In genomic region chr19:12501370-12502347, GRCm38 (mm10) we compare ENCODE assay signal across 8 mouse cellular contexts. TPM values are rescaled to one million over a fixed set of nuclear protein-coding genes. Genes with fewer than 3 reads are reported as not detected.
DNase-seq lines count a peak whose midpoint lies in the region; ATAC-seq and TF ChIP-seq lines count a peak whose summit lies in the region.

TSS of gene Dtx4 (minus strand) at chr19:12501454.

- no peaks in the 10 kb centered on the region for H3K27me3 ChIP-seq in CH12.LX (replicated peaks)
- no peaks in the 10 kb centered on the region for H3K27me3 ChIP-seq in forebrain, embryonic 13.5 days
- no peaks in the 10 kb centered on the region; the same call in 1 of the 2 replicates for H3K27me3 ChIP-seq in liver, postnatal 0 days (ENCODE audit: insufficient read depth, low read length)
- no peaks in the 10 kb centered on the region for H3K27me3 ChIP-seq in neural tube, embryonic 14.5 days (ENCODE audit: control insufficient read depth, insufficient read depth, low read length)

- H3K9ac ChIP-seq in CH12.LX (ENCODE audit: insufficient read depth, low read depth) = peak within 1 kb of the TSS; percentile 80
- peak within 1 kb of the TSS; percentile 91 for H3K9ac ChIP-seq in forebrain, embryonic 13.5 days
- peak within 1 kb of the TSS; percentile 70 for H3K9ac ChIP-seq in liver, postnatal 0 days (replicated peaks)
- H3K9ac ChIP-seq in neural tube, embryonic 14.5 days (replicated peaks; ENCODE audit: low read depth, low read length) = peak within 1 kb of the TSS; percentile 95

- TF ChIP-seq EP300 in CH12.LX (IDR thresholded peaks at IDR 0.05; ENCODE audit: low read length) = no peak
- no peak for TF ChIP-seq EP300 in liver, postnatal 0 days (IDR thresholded peaks at IDR 0.05; ENCODE audit: low read depth)

- H3K27ac ChIP-seq in CH12.LX (ENCODE audit: insufficient read depth, low read depth) = peak within 1 kb of the TSS; percentile 71
- peak within 1 kb of the TSS; percentile 89 for H3K27ac ChIP-seq in forebrain, embryonic 13.5 days
- peak within 1 kb of the TSS; percentile 83 for H3K27ac ChIP-seq in liver, postnatal 0 days (ENCODE audit: low read depth)
- H3K27ac ChIP-seq in neural tube, embryonic 14.5 days (ENCODE audit: low read depth, low read length) = peak within 1 kb of the TSS; percentile 95

- DNase-seq in CH12.LX (ENCODE audit: extremely low read depth) = peak; percentile 98
- DNase-seq in c-Kit-positive CD71-positive TER-119-positive erythroid progenitor cells, embryonic 14.5 days (ENCODE audit: low spot score) = peak; percentile 68
- peak; percentile 94 to 97 for DNase-seq in heart, postnatal 10 days
- DNase-seq in large intestine, adult 2 months (ENCODE audit: low read depth, low spot score) = peak; percentile 99
- DNase-seq in liver, postnatal 0 days = peak; percentile 93
- peak; percentile 98 for DNase-seq in testis, postnatal 10 days (ENCODE audit: low spot score)

- H3K4me1 ChIP-seq in CH12.LX (ENCODE audit: control insufficient read depth in 1 of 2, insufficient read depth in 2 of 2) = peaks cover 5 to 31% of the 10 kb centered on the region in 2 experiments
- H3K4me1 ChIP-seq in forebrain, embryonic 13.5 days = peaks cover 31% of the 10 kb centered on the region
- H3K4me1 ChIP-seq in liver, postnatal 0 days (ENCODE audit: insufficient read depth) = peaks cover 6% of the 10 kb centered on the region
- peaks cover 9% of the 10 kb centered on the region; the same call in 1 of the 2 replicates for H3K4me1 ChIP-seq in neural tube, embryonic 14.5 days (ENCODE audit: control insufficient read depth, insufficient read depth, low read length)

- TF ChIP-seq CTCF in CH12.LX (conservative IDR thresholded peaks at IDR 0.05 in 1 of 2, IDR thresholded peaks at IDR 0.05 in 1 of 2; ENCODE audit: low read depth in 2 of 2, low read length in 2 of 2) = peak; percentile 63 to 96; a peak in 3 of 4 replicates
- peak; percentile 97 for TF ChIP-seq CTCF in liver, postnatal 0 days (IDR thresholded peaks at IDR 0.05; ENCODE audit: low read depth)

- peaks cover 18% of the 10 kb centered on the region for H3K79me2 ChIP-seq in CH12.LX (replicated peaks; ENCODE audit: control insufficient read depth, extremely low read depth, insufficient read depth, poor library complexity, severe bottlenecking)

- H3K4me3 ChIP-seq in CH12.LX (replicated peaks in 1 of 3; ENCODE audit: low read depth in 2 of 3, low read length in 2 of 3, poor library complexity in 1 of 3) = peak within 1 kb of the TSS; percentile 73 to 99 (median 96)
- H3K4me3 ChIP-seq in forebrain, embryonic 13.5 days = peak within 1 kb of the TSS; percentile 84
- H3K4me3 ChIP-seq in liver, postnatal 0 days (ENCODE audit: low read depth, low read length) = peak within 1 kb of the TSS; percentile 61
- H3K4me3 ChIP-seq in neural tube, embryonic 14.5 days (ENCODE audit: low read depth, low read length) = peak within 1 kb of the TSS; percentile 92

- in situ Hi-C loops in CH12.LX (cut with MboI; ENCODE audit: low pct_ligation_motif_present, low pct_unique_long_range_greater_than_20kb, low sequenced_read_pairs) = loop anchor here (5.0 kb wide), 1 partner anchor 39 kb away; the partner anchor contains the start of gene Mpeg1

- no peaks in the 10 kb centered on the region for H3K9me3 ChIP-seq in CH12.LX (replicated peaks; ENCODE audit: low read length)
- H3K9me3 ChIP-seq in forebrain, embryonic 13.5 days (replicated peaks) = no peaks in the 10 kb centered on the region
- no peaks in the 10 kb centered on the region for H3K9me3 ChIP-seq in liver, postnatal 0 days (ENCODE audit: low read length)
- no peaks in the 10 kb centered on the region for H3K9me3 ChIP-seq in neural tube, embryonic 14.5 days (ENCODE audit: control insufficient read depth, low read length)

- whole genome bisulfite sequencing in forebrain, embryonic 13.5 days = under 1% methylated on average over 67 of the region's 80 CpGs
- 1% methylated on average over 80 of the region's 80 CpGs for WGBS in large intestine, adult 2 months
- WGBS in liver, postnatal 0 days (ENCODE audit: insufficient replicate concordance) = under 1% methylated on average over 71 of the region's 80 CpGs
- WGBS in neural tube, embryonic 14.5 days = under 1% methylated on average over 62 of the region's 80 CpGs

- H3K4me2 ChIP-seq in CH12.LX (ENCODE audit: insufficient read depth, low read depth, poor library complexity, severe bottlenecking) = peak within 1 kb of the TSS; percentile 83
- peak within 1 kb of the TSS; percentile 87 for H3K4me2 ChIP-seq in forebrain, embryonic 13.5 days
- H3K4me2 ChIP-seq in liver, postnatal 0 days (ENCODE audit: low read depth, low read length) = peak within 1 kb of the TSS; percentile 92
- peak within 1 kb of the TSS; percentile 70 for H3K4me2 ChIP-seq in neural tube, embryonic 14.5 days (ENCODE audit: low read depth, low read length)

- intact Hi-C loops in heart, postnatal 10 days (cut with DNase I) = loop anchor here (5.0 kb wide), 1 partner anchor 34 kb away; no protein-coding TSS in a partner anchor

- dilution Hi-C loops in CH12.LX (cut with MboI; ENCODE audit: extremely low pct_ligation_motif_present, extremely low pct_unique_long_range_greater_than_20kb, low sequenced_read_pairs) = no loop called here

- TF ChIP-seq POLR2A in CH12.LX (IDR thresholded peaks at IDR 0.05; ENCODE audit: low read depth, low read length) = peak; percentile 54; the same call in 1 of the 2 replicates

- peak; percentile 91 for ATAC-seq in forebrain, embryonic 13.5 days
- ATAC-seq in liver, postnatal 0 days = peak; percentile 91
- peak; percentile 93 for ATAC-seq in neural tube, embryonic 14.5 days (ENCODE audit: low read depth)

- H3K36me3 ChIP-seq in CH12.LX (replicated peaks in 1 of 2; ENCODE audit: control insufficient read depth in 1 of 2, insufficient read depth in 1 of 2, low read length in 1 of 2) = peaks cover 0 to 19% of the 10 kb centered on the region in 2 experiments
- H3K36me3 ChIP-seq in forebrain, embryonic 13.5 days (ENCODE audit: poor library complexity, severe bottlenecking) = peaks cover 7% of the 10 kb centered on the region; the same call in 1 of the 2 replicates
- no peaks in the 10 kb centered on the region for H3K36me3 ChIP-seq in liver, postnatal 0 days (replicated peaks; ENCODE audit: insufficient read depth, low read length)
- no peaks in the 10 kb centered on the region for H3K36me3 ChIP-seq in neural tube, embryonic 14.5 days (ENCODE audit: control insufficient read depth, insufficient read depth, low read length)

- TF ChIP-seq RAD21 in CH12.LX (IDR thresholded peaks at IDR 0.05; ENCODE audit: low read depth, low read length) = peak; percentile 96

TF ChIP-seq in CH12.LX, 34 proteins besides CTCF, POLR2A, EP300 and RAD21 (continues in another document):
- TF ChIP-seq TCF12 (IDR thresholded peaks at IDR 0.05; ENCODE audit: low read depth, low read length) = peak; percentile 55
- TF ChIP-seq JUN (IDR thresholded peaks at IDR 0.05; ENCODE audit: insufficient read depth, low read depth, low read length) = 0 out of 2 replicates have a peak, but pooled peaks have one; percentile 11
- TF ChIP-seq NRF1 (IDR thresholded peaks at IDR 0.05; ENCODE audit: low read depth, low read length) = no peak; the same call in 1 of the 2 replicates
- 0 out of 2 replicates have a peak, but pooled peaks have one; percentile 29 for TF ChIP-seq MEF2A (IDR thresholded peaks at IDR 0.05; ENCODE audit: borderline replicate concordance, low read depth, low read length)
- no peak for TF ChIP-seq RCOR1 (conservative IDR thresholded peaks at IDR 0.05; ENCODE audit: low read depth, low read length)
- no peak for TF ChIP-seq MAFK (IDR thresholded peaks at IDR 0.05; ENCODE audit: insufficient replicate concordance, low read length)
- no peak for TF ChIP-seq ETS1 (conservative IDR thresholded peaks at IDR 0.05; ENCODE audit: low read depth, low read length)
- TF ChIP-seq ZC3H11A (IDR thresholded peaks at IDR 0.05; ENCODE audit: low read depth, low read length) = peak; percentile 76
- no peak for TF ChIP-seq ZKSCAN1 (IDR thresholded peaks at IDR 0.05; ENCODE audit: borderline replicate concordance, low read depth, low read length)
- TF ChIP-seq BHLHE40 (IDR thresholded peaks at IDR 0.05; ENCODE audit: low read depth, low read length) = peak; percentile 56
- TF ChIP-seq NELFE (IDR thresholded peaks at IDR 0.05; ENCODE audit: low read depth, low read length) = peak; percentile 68; the same call in 1 of the 2 replicates
- TF ChIP-seq USF1 (IDR thresholded peaks at IDR 0.05; ENCODE audit: low read depth, low read length) = no peak
- no peak; the same call in 1 of the 2 replicates for TF ChIP-seq JUND (conservative IDR thresholded peaks at IDR 0.05; ENCODE audit: low read depth, low read length)
- TF ChIP-seq KAT2A (IDR thresholded peaks at IDR 0.05; ENCODE audit: insufficient replicate concordance, low read length) = no peak
- no peak; the same call in 1 of the 2 replicates for TF ChIP-seq HCFC1 (IDR thresholded peaks at IDR 0.05; ENCODE audit: low read depth, low read length)
- peak; percentile 96 for TF ChIP-seq SMC3 (IDR thresholded peaks at IDR 0.05; ENCODE audit: low read depth, low read length)
- peak; percentile 56 for TF ChIP-seq MAX (IDR thresholded peaks at IDR 0.05; ENCODE audit: low read length)
- TF ChIP-seq E2F4 (IDR thresholded peaks at IDR 0.05; ENCODE audit: insufficient replicate concordance, low read depth, low read length) = no peak
- no peak; the same call in 1 of the 2 replicates for TF ChIP-seq UBTF (IDR thresholded peaks at IDR 0.05; ENCODE audit: low read depth, low read length)
- TF ChIP-seq PAX5 (IDR thresholded peaks at IDR 0.05; ENCODE audit: low read length) = no peak
- TF ChIP-seq ZNF384 (IDR thresholded peaks at IDR 0.05; ENCODE audit: low read depth, low read length) = no peak
- TF ChIP-seq SIN3A (IDR thresholded peaks at IDR 0.05; ENCODE audit: low read length) = peak; percentile 80
- no peak for TF ChIP-seq USF2 (conservative IDR thresholded peaks at IDR 0.05; ENCODE audit: low read depth, low read length)
- TF ChIP-seq IRF4 (IDR thresholded peaks at IDR 0.05; ENCODE audit: low read depth, low read length) = peak; percentile 32; the same call in 1 of the 2 replicates
- peak; percentile 37 for TF ChIP-seq MXI1 (IDR thresholded peaks at IDR 0.05; ENCODE audit: low read depth, low read length)
- no peak for TF ChIP-seq TBP (conservative IDR thresholded peaks at IDR 0.05; ENCODE audit: low read depth, low read length)

RNA-seq across cellular contexts. Expression of gene Dtx4, which starts in this region (rescaled TPM):
- total RNA-seq in CH12.LX (2012; rRNA removed) (19.2 and 21.2 TPM in 2 replicates), CH12.LX (2014; rRNA removed) (15.6 and 16.4 TPM in 2 replicates)
- polyA plus RNA-seq in CH12.LX (2012; ENCODE audit: insufficient read length, low read depth) = 28.7 and 30.5 TPM in 2 replicates
- polyA plus RNA-seq in forebrain, embryonic 13.5 days (2015; fragmentation: Nextera tagmentation; extraction: Ambion mirVana) = 16.9 and 20.0 TPM in 2 replicates
- 10 to 100 TPM in 1 of 2 experiments, 1 to 10 TPM in 1; 9.6 to 10.7 TPM for total RNA-seq in heart, postnatal 10 days (2021)
- polyA plus RNA-seq in large intestine, adult 2 months (2012; rRNA removed) = 10.3 and 13.1 TPM in 2 replicates
- 1.8 and 2.1 TPM in 2 replicates for polyA plus RNA-seq in liver, postnatal 0 days (2015; fragmentation: Nextera tagmentation; extraction: Ambion mirVana)
- polyA plus RNA-seq in neural tube, embryonic 14.5 days (2014; fragmentation: Nextera tagmentation; extraction: Ambion mirVana) = 37.7 and 47.6 TPM in 2 replicates

Comparison
In these comparisons a context has a peak if more than half of its experiments do, and no peak if none do; other contexts are left out.
1. Peak in every context shown above with its lines: DNase-seq, ATAC-seq, H3K4me3 ChIP-seq and H3K27ac ChIP-seq.